Mouse (Mus musculus): ENCODE results near the gene Ric8b. TPM values are rescaled to one million over a fixed set of nuclear protein-coding genes. Genes with fewer than 3 reads are reported as not detected.

Gene Ric8b
- polyA plus RNA-seq (2015; fragmentation: Nextera tagmentation; extraction: Ambion mirVana) = 29.8 and 31.3 TPM in 2 replicates

DNA sequence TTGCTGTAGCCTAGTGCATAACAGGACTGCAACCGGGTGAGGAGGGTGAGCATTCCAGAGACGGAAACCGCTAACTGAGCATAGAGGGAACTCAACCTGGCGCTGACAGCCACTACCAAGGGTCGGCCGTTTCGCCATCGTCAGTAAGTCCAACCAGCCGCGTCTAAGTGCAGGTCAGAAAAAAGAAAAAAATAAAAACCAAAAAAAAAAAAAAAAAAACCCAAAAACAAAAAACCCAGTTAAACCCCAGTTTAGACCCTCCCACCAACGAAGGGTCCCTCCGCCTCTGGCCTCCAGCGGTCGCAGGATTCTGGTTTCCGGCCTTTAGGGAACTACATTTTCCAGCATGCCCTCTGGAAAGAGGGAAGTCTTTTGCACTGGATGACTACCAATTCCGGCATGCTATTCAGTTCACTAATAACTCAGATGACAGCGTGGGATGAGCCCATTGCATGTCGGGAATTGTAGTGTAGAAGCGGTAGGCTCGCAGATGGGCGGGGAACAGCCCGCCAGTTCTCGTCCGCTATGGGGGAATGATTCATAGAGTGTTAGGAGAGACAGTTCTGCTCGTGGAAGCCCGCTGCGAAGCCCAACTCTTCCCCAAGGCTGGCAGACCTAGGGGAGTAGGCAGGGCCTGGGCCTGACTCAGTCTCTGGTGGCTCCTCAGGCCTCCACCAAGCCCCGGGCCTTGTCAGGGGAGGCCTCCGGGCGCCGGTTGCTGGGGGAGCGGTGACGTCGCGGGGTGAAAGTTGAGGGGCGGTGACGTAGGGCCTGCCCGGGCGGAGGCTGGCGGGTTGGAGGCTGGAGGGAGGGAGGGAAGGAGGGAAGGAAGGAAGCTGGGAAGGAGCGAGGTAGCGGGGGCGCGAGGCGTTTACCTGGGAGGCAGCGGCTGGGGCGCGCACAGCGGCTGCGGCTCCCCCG is at the start of gene Ric8b:
Gene Ric8b, plus strand, starts transcription at position 807 of the 921 bp plus-strand sequence.

Other genes with a start within 250 kb of the Ric8b start
- gene Rfx4, start 161.6 kb upstream of the Ric8b start, polyA plus RNA-seq (2015; fragmentation: Nextera tagmentation; extraction: Ambion mirVana) = 15.1 and 19.6 TPM in 2 replicates
- 1.4 and 2.4 TPM in 2 replicates for gene Fhl4, start 184.9 kb downstream of the Ric8b start, polyA plus RNA-seq (2015; fragmentation: Nextera tagmentation; extraction: Ambion mirVana)
- 40.3 and 42.3 TPM in 2 replicates for gene Tmem263, start 185.0 kb downstream of the Ric8b start, polyA plus RNA-seq (2015; fragmentation: Nextera tagmentation; extraction: Ambion mirVana)
- 19.6 and 22.4 TPM in 2 replicates for gene Mterf2, start 210.4 kb downstream of the Ric8b start, polyA plus RNA-seq (2015; fragmentation: Nextera tagmentation; extraction: Ambion mirVana)